Mouse (Mus musculus) heart, embryonic 12.5 days (tissue): Measurements from ENCODE around the gene Lins1. TPM values are rescaled to one million over a fixed set of nuclear protein-coding genes. Genes with fewer than 3 reads are reported as not detected.

ENCODE experiments used
- ATAC-seq: fragments of 200-750 bp; cut with Nextera tagmentation; 2 replicates; pipeline ENCODE4 v1.8.0; 2017; ENCODE audit warnings: moderate TSS enrichment, moderate library complexity; ENCODE audit not compliant: insufficient number of reproducible peaks, low FRiP score
- H3K27ac ChIP-seq: fragments of 300-500 bp; sonication (generic); 2 replicates; pipeline ENCODE4 v1.5.1; 2016; ENCODE audit warnings: mild to moderate bottlenecking, moderate library complexity; ENCODE audit not compliant: poor library complexity, severe bottlenecking
- H3K27me3 ChIP-seq: fragments of 300-500 bp; sonication (generic); replicated peaks from 2 replicates; pipeline ENCODE4 v1.6.1; 2016; ENCODE audit warnings: mild to moderate bottlenecking, moderate library complexity
- H3K36me3 ChIP-seq: fragments of 300-500 bp; sonication (generic); 2 replicates; pipeline ENCODE4 v1.6.1; 2016; ENCODE audit warnings: mild to moderate bottlenecking, moderate library complexity
- H3K4me1 ChIP-seq: fragments of 300-500 bp; sonication (generic); replicated peaks from 2 replicates; pipeline ENCODE4 v1.6.1; 2016; ENCODE audit warnings: mild to moderate bottlenecking
- H3K4me2 ChIP-seq: fragments of 300-500 bp; sonication (generic); 2 replicates; pipeline ENCODE4 v1.6.1; 2016; ENCODE audit warnings: mild to moderate bottlenecking, moderate library complexity
- H3K4me3 ChIP-seq: fragments of 300-500 bp; sonication (generic); 2 replicates; pipeline ENCODE4 v1.5.1; 2016; ENCODE audit warnings: mild to moderate bottlenecking
- H3K9ac ChIP-seq: fragments of 300-500 bp; sonication (generic); 2 replicates; pipeline ENCODE4 v1.6.1; 2016; ENCODE audit warnings: mild to moderate bottlenecking, moderate library complexity
- H3K9me3 ChIP-seq: fragments of 300-500 bp; sonication (generic); replicated peaks from 2 replicates; pipeline ENCODE4 v1.6.1; 2016; ENCODE audit warnings: mild to moderate bottlenecking, moderate library complexity
- WGBS: fragments of 180-500 bp; shearing (Covaris S2); methylation state at CpG from one replicate; pipeline ENCODE4 v1.1.7; 2016; 5-methylcytosine and 5-hydroxymethylcytosine counted together
- polyA plus RNA-seq: library from polyadenylated mRNA; unstranded; fragments of >200 nt; fragmentation: Nextera tagmentation; extraction: Ambion mirVana; gene quantifications from 2 replicates; pipeline ENCODE4 v1.2.1, GENCODE M21; 2016

Lins1 gene
- polyA plus RNA-seq, 1 experiment from 2014 or later, result 13.9 TPM

DNA sequence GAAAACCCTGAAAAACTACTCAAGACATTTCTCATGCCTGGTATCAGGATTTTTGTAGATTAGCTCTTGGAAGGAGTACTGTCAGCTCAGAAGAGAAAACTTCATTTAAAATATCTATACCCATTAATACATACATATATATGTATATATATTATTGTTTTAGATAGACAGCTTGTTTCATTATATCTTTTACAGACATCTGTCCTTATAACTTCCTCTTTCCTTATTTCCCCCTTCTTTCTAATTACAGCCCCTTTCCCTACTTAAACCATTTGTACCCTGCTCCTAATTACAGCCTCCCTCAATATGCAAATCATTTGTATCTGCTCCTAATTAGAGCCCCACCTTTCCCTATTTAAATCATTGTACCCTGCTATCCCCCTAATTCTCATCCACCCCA lies 22.6 kb upstream of the Lins1 start:
- no peak for ATAC-seq
- Histone ChIP-seq H3K4me3 (no peak overlapping the region), H3K27me3 (no peaks in the 10 kb centered on the region), H3K9ac (no peak overlapping the region), H3K4me2 (no peak overlapping the region), H3K27ac (no peak overlapping the region), H3K4me1 (peaks cover 10% of the 10 kb centered on the region; the same call in 1 of the 2 replicates), H3K36me3 (peaks cover 30% of the 10 kb centered on the region), H3K9me3 (0 out of 2 replicates have a peak, but pooled peaks cover 2% of the 10 kb centered on the region)

DNA sequence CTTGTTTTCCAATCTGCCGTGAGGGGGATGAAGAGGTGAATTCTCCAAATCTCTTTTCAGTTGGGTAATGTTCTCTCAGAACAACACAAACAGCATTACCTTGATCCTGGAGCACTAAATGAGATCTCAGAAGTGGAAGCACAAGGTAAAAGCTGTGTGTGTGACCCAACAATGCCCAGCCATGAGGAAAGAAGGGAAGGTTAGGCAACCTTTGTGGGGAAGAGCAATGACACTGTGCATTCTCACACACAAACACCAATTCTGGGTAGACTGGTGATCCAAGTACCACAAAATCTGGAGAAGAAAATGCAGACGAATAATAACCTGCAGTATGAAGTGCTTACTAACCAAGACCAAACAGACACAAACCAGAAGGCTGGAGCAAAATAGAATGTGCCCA lies 13.9 kb upstream of the Lins1 start:
- ATAC-seq, result no peak
- H3K9ac ChIP-seq, result no peak overlapping the region
- H3K4me2 ChIP-seq, result no peak overlapping the region
- 86% methylated on average over 2 of the region's 2 CpGs for WGBS
- H3K27ac ChIP-seq, result no peak overlapping the region
- no peak overlapping the region for H3K4me3 ChIP-seq
- H3K27me3 ChIP-seq, result no peaks in the 10 kb centered on the region
- no peaks in the 10 kb centered on the region for H3K9me3 ChIP-seq
- H3K36me3 ChIP-seq, result peaks cover 85% of the 10 kb centered on the region
- H3K4me1 ChIP-seq, result peaks cover 7% of the 10 kb centered on the region

DNA sequence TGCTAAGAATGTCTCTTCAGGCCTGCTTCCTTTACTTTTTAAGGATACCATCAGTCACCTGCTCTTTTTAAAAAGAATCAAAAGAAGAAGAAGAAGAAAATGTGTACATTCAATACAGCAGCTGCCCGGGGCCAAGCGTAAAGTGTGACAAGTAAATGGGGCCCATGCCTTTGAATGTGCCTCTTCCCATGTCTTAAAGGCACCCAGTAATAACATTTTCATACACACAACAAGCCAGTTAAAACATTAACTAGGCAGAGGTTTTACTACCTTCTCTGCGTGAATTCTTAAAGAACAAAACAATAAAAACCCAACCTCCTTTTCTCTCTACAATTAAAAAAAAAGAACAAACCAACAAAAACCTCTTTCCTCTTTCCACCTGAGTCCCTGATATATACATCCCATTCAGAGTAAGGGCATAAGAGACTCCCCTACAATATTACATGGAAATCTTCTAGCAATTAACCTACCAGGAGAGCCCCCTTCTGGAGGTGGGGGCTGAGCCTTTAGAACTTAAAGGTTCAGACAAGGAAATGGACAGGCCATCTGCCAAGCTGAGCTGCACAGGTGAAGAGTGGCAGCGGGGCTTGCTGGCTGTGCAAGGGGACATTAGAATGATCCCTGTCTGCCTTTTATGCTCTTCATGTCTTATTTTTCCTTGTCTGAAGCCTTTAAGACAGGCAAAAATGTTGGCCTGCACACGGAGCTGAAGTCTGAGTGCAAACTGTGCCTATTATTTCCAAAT lies 7.4 kb upstream of the Lins1 start:
- Histone ChIP-seq H3K4me3 (no peak overlapping the region), H3K9me3 (no peaks in the 10 kb centered on the region), H3K4me1 (no peaks in the 10 kb centered on the region), H3K27ac (no peak overlapping the region), H3K36me3 (peaks cover 65% of the 10 kb centered on the region), H3K27me3 (no peaks in the 10 kb centered on the region), H3K4me2 (no peak overlapping the region), H3K9ac (no peak overlapping the region)
- WGBS, result 87% methylated on average over 5 of the region's 5 CpGs
- ATAC-seq, result no peak

DNA sequence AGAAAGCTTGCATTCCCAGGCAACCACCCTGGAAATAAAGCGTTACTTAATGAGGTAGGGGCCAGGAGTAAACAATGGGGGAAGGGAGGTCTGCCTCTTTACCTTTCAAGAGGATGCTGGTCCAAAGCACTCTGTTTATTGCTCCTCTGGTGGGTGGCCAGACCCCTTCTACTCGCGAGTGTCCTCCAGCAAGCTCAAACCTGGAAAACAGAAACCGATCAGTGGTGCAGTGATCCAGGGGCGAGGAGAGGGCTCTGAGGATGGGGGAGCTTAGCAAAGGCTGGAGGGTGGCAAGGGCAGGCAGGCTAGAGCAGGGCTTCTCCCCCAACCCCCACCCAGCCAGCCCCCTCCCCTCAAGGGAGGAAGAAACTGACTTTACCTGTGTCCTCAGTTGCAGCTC lies 968 bp upstream of the Lins1 start:
- WGBS, result 2% methylated on average over 5 of the region's 5 CpGs
- H3K9ac ChIP-seq, result peak overlapping the region; percentile 88
- no peak for ATAC-seq
- peak overlapping the region; percentile 97 for H3K4me2 ChIP-seq
- H3K4me1 ChIP-seq, result peaks cover 10% of the 10 kb centered on the region
- peak overlapping the region; percentile 40; the same call in 1 of the 2 replicates for H3K27ac ChIP-seq
- H3K27me3 ChIP-seq, result no peaks in the 10 kb centered on the region
- peaks cover 12% of the 10 kb centered on the region for H3K36me3 ChIP-seq
- H3K9me3 ChIP-seq, result no peaks in the 10 kb centered on the region
- H3K4me3 ChIP-seq, result peak overlapping the region; percentile 78

DNA sequence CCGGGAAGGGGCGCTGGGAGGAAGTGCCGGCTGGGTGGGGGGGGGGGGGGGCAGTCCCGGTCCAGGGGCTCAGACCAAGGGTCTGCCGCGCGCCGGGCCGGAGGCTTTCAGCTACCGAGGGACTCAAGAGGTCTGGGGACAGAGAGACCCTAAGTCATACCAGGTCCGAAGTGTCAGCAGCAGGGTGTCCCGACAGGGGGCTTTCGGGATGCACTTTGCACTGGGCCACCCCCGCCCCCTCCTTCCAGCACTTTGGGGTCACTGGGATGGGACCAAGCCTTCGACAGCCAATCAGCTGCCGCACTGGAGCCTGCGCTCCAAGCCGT lies 432 bp upstream of the Lins1 start, which contains the start of gene Asb7:
TSS of gene Asb7 (minus strand) at position 303 of the 326 bp plus-strand sequence.
- Histone ChIP-seq H3K27ac (peak within 1 kb of the TSS; percentile 63), H3K36me3 (peaks cover 10% of the 10 kb centered on the region), H3K9me3 (no peaks in the 10 kb centered on the region), H3K4me2 (peak within 1 kb of the TSS; percentile 97), H3K9ac (peak within 1 kb of the TSS; percentile 88), H3K4me1 (peaks cover 10% of the 10 kb centered on the region), H3K27me3 (no peaks in the 10 kb centered on the region), H3K4me3 (peak within 1 kb of the TSS; percentile 78)
- 0% methylated on average over 18 of the region's 18 CpGs for WGBS
- ATAC-seq, result peak; percentile 59

DNA sequence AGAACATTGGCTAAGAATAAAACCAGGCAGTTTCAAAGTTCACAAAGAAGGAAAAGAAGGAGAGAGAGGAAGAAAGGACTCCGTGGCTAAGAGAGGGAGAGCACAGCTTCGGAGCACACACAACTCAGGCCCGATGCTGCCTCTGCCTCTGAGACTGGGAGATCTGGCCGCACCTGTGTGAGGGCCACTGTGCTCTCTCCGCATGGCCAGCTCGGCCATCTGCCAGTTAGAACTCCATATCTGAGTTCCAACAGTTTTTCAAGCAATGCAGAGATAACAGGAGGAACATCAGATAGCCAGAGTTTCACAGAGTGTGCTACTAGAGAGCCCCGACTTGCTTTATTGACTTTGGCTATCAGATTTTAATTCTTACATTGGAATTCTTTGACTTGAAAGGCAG lies 4.8 kb downstream of the Lins1 start:
- Histone ChIP-seq H3K27me3 (no peaks in the 10 kb centered on the region), H3K4me2 (no peak overlapping the region), H3K27ac (no peak overlapping the region), H3K9me3 (no peaks in the 10 kb centered on the region), H3K4me1 (peaks cover 12% of the 10 kb centered on the region; the same call in 1 of the 2 replicates), H3K9ac (no peak overlapping the region), H3K36me3 (peaks cover 8% of the 10 kb centered on the region), H3K4me3 (no peak overlapping the region)
- no peak for ATAC-seq
- 46% methylated on average over 7 of the region's 7 CpGs for WGBS

DNA sequence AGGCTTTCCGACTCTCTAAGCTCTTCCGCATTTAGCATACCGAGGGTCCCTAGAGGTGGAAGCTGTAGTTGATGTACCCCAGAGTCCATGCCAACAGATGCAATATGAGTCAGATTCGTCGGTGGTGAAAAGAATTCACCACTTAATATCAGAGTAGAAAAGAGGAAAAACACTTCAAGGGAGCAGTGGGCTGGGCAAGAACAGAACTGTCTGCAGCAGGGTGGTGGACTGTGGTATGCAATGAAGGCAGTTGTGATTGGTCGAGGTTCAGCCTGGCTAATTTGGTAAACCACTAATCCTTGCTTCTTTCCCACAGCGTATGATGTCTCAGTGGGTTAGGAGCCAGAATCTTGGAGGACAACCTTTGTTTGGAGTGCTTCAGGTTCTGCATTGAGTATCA lies 13.0 kb downstream of the Lins1 start:
- no peaks in the 10 kb centered on the region for H3K9me3 ChIP-seq
- no peak for ATAC-seq
- H3K27me3 ChIP-seq, result no peaks in the 10 kb centered on the region
- 80% methylated on average over 7 of the region's 7 CpGs for WGBS
- no peak overlapping the region for H3K4me2 ChIP-seq
- peaks cover 35% of the 10 kb centered on the region for H3K36me3 ChIP-seq
- H3K9ac ChIP-seq, result no peak overlapping the region
- no peaks in the 10 kb centered on the region for H3K4me1 ChIP-seq
- H3K27ac ChIP-seq, result no peak overlapping the region
- H3K4me3 ChIP-seq, result no peak overlapping the region

DNA sequence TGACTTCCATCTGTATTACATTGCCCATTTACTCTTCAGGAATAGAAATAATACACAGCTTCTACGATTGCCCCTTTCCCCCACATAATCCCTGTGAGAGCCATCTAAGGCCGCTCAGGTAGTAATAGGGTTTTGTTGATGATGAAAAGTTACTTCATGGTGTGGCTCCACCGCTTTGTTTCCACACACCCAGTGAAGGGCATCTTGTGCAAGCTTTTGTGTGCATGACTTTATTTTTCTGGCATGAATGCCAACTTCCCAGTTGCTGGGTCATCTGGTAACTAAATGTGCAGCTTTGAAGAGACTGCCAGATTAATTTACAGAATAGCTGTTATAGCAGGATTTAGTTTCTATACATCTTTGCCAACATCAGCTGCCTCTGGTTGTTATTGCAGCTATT lies 14.9 kb downstream of the Lins1 start:
- Histone ChIP-seq H3K4me2 (no peak overlapping the region), H3K27me3 (no peaks in the 10 kb centered on the region), H3K9me3 (no peaks in the 10 kb centered on the region), H3K36me3 (peaks cover 45% of the 10 kb centered on the region), H3K9ac (no peak overlapping the region), H3K27ac (no peak overlapping the region), H3K4me3 (no peak overlapping the region), H3K4me1 (no peaks in the 10 kb centered on the region)
- ATAC-seq, result no peak
- 93% methylated on average over 3 of the region's 3 CpGs for WGBS

DNA sequence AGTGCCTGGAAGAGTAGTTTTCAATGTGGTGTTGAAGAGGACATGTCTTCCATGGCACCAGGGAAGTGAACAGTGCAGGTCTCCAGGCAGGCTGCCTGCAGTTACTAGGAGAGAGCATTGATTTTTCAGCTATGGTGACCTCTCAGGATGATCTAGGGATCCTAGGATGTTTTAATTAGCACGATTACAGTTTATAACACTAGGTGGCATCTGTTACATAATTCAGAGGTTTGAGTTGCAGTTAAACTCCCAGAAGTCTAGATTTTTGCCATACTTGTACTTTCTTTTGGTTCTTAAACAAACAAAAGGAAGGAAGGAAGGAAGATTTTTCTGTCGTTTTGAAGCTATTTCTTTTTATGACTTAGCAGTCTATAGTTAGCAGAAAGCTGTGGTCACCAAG lies 21.5 kb downstream of the Lins1 start:
- no peak for ATAC-seq
- Histone ChIP-seq H3K36me3 (peaks cover 47% of the 10 kb centered on the region), H3K4me2 (no peak overlapping the region), H3K4me3 (no peak overlapping the region), H3K4me1 (no peaks in the 10 kb centered on the region), H3K9me3 (no peaks in the 10 kb centered on the region), H3K9ac (no peak overlapping the region), H3K27me3 (no peaks in the 10 kb centered on the region), H3K27ac (no peak overlapping the region)
- 43% methylated on average over 2 of the region's 2 CpGs for WGBS

DNA sequence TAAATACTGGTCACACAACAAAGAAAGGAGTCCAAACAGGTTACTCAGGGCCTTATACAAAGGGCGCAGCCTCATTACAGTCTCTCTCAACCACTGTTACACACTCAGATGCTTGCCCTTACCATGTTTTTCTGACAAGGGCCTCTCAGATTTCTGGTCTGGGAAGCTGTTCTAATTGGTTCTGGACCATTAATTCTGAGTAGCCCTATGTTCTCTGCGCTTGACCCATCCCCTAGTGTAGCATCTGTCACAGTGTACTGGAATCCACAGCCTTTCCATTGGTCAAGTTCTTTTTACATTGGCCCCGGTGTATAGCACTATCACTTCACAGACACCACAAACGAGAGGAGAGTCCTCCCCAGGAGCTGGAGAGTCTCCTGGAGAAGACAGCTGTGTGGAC lies 34.8 kb downstream of the Lins1 start:
- Histone ChIP-seq H3K9ac (no peak overlapping the region), H3K27ac (no peak overlapping the region), H3K36me3 (peaks cover 10% of the 10 kb centered on the region), H3K9me3 (0 out of 2 replicates have a peak, but pooled peaks cover 2% of the 10 kb centered on the region), H3K4me2 (no peak overlapping the region), H3K4me3 (no peak overlapping the region), H3K27me3 (no peaks in the 10 kb centered on the region), H3K4me1 (no peaks in the 10 kb centered on the region; the same call in 1 of the 2 replicates)
- WGBS, result 87% methylated on average over 4 of the region's 4 CpGs
- ATAC-seq, result no peak

DNA sequence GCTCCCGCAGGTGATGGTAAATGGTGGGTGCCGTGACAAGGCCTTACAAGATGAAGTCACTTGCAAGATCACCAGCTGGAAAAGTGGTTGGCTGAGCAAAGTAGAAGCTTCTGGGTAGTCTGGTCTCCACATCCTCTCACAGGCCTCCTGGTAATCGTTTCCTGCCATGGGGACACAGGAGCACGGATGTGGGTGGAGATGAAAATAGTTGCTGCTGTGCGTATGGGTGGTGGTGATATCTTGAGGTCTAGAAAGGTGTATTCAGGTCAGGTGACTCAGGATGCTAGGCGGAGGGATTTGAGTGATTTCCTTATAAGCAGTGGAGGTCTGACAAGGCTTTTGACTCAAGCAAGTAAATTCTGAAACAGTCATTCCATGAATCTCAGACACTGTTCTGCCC lies 35.3 kb downstream of the Lins1 start:
- H3K4me1 ChIP-seq, result no peaks in the 10 kb centered on the region; the same call in 1 of the 2 replicates
- peaks cover 10% of the 10 kb centered on the region for H3K36me3 ChIP-seq
- no peaks in the 10 kb centered on the region for H3K27me3 ChIP-seq
- no peak overlapping the region for H3K27ac ChIP-seq
- no peak overlapping the region for H3K4me2 ChIP-seq
- H3K4me3 ChIP-seq, result no peak overlapping the region
- no peak for ATAC-seq
- 74% methylated on average over 6 of the region's 6 CpGs for WGBS
- no peak overlapping the region for H3K9ac ChIP-seq
- H3K9me3 ChIP-seq, result 0 out of 2 replicates have a peak, but pooled peaks cover 2% of the 10 kb centered on the region

DNA sequence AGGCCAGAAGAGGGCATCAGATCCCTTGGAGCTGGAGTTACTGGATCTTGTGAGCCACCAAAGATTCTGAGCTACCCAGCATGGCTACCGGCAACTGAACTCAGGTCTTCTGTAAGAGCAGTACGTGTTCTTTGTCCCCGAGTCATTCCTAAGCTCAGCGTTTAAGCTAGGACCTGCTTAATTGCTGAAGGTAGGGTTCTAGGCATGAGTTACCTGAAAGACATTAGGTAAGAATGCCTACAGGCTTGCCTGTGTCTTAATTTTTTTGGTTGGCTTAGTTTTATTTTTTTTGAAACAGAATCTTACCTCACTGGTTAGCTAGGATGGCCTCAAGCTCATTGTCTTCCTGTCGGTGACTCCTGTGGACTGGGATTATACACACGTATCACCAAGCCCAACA lies 38.4 kb downstream of the Lins1 start:
- Histone ChIP-seq H3K4me1 (no peaks in the 10 kb centered on the region; the same call in 1 of the 2 replicates), H3K9me3 (no peaks in the 10 kb centered on the region), H3K4me2 (no peak overlapping the region), H3K27ac (no peak overlapping the region), H3K4me3 (no peak overlapping the region), H3K27me3 (no peaks in the 10 kb centered on the region), H3K36me3 (no peaks in the 10 kb centered on the region), H3K9ac (no peak overlapping the region)
- ATAC-seq, result no peak
- 92% methylated on average over 6 of the region's 6 CpGs for WGBS
